Mouse (Mus musculus) cerebellum, adult 2 months (tissue): ENCODE measurements around the gene Nppb.

Experiments
- CTCF ChIP-seq: fragments of 200-500 bp; IDR thresholded peaks from 2 replicates; pipeline ENCODE4 v1.5.1; 2011; ENCODE audit warnings: low read depth, mild to moderate bottlenecking, control low read depth, low read length, moderate library complexity, borderline replicate concordance; ENCODE audit not compliant: insufficient read depth
- POLR2A ChIP-seq: fragments of 200-500 bp; IDR thresholded peaks from 2 replicates; pipeline ENCODE4 v1.6.1; 2011; ENCODE audit warnings: low read length, control low read depth, borderline replicate concordance; ENCODE audit not compliant: insufficient read depth

- no peak for TF ChIP-seq CTCF
- no peak for TF ChIP-seq POLR2A
Observed at GRCm38 (mm10) chr4:148016981-148017380, 31.4 kb downstream of the Nppb start.
